Mouse (Mus musculus) CH12.LX (cell line): ENCODE measurements around the gene Fgd2. TPM values are rescaled to one million over a fixed set of nuclear protein-coding genes. Genes with fewer than 3 reads are reported as not detected.

Experiments
- DNase-seq: peaks from one replicate; pipeline ENCODE4 v3.0.0-alpha.2; 2013; ENCODE audit errors: extremely low read depth
- H3K27ac ChIP-seq: 2 replicates; pipeline ENCODE4 v1.5.1; 2012; ENCODE audit warnings: low read depth, mild to moderate bottlenecking, control low read depth, moderate library complexity; ENCODE audit not compliant: insufficient read depth
- H3K27me3 ChIP-seq: replicated peaks from 2 replicates; pipeline ENCODE3; 2012; ENCODE audit warnings: inconsistent platforms
- H3K36me3 ChIP-seq, 2 experiments: replicated peaks in 1 of 2; 2 replicates each; pipeline versions ENCODE3 to v1.6.1; 2012; ENCODE audit warnings: inconsistent platforms in 1 of 2, low read length in 1 of 2, mild to moderate bottlenecking in 1 of 2, mixed read lengths in 1 of 2, moderate library complexity in 1 of 2; ENCODE audit not compliant: control insufficient read depth in 1 of 2, insufficient read depth in 1 of 2
- H3K4me1 ChIP-seq, 2 experiments: 2 replicates each; pipeline ENCODE4 v1.6.1; 2012; ENCODE audit warnings: inconsistent platforms in 1 of 2, moderate library complexity in 1 of 2; ENCODE audit not compliant: insufficient read depth in 2 of 2, control insufficient read depth in 1 of 2
- H3K4me2 ChIP-seq: 2 replicates; pipeline ENCODE4 v1.6.1; 2012; ENCODE audit warnings: low read depth, mild to moderate bottlenecking, control low read depth; ENCODE audit not compliant: poor library complexity, insufficient read depth, severe bottlenecking
- H3K4me3 ChIP-seq, 3 experiments: fragments of 150-350 bp in 1 of 3; sonication (generic) in 1 of 3; replicated peaks in 1 of 3; 2 replicates each; pipeline versions ENCODE3 to v1.5.1; 2011 to 2012; ENCODE audit warnings: low read depth in 2 of 3, low read length in 2 of 3, mild to moderate bottlenecking in 2 of 3, moderate library complexity in 2 of 3, control low read depth in 1 of 3, improper control_type of control experiment in 1 of 3, inconsistent platforms in 1 of 3, mixed read lengths in 1 of 3; ENCODE audit not compliant: poor library complexity in 1 of 3
- H3K79me2 ChIP-seq: replicated peaks from 2 replicates; pipeline ENCODE4 v1.6.1; 2012; ENCODE audit warnings: mild to moderate bottlenecking, moderate library complexity; ENCODE audit not compliant: control insufficient read depth, poor library complexity, insufficient read depth, severe bottlenecking; ENCODE audit errors: extremely low read depth
- H3K9ac ChIP-seq: 2 replicates; pipeline ENCODE4 v1.6.1; 2012; ENCODE audit warnings: low read depth, mild to moderate bottlenecking, control low read depth, moderate library complexity; ENCODE audit not compliant: insufficient read depth
- H3K9me3 ChIP-seq: replicated peaks from 2 replicates; pipeline ENCODE3; 2012; ENCODE audit warnings: low read length, inconsistent platforms, mixed read lengths
- BHLHE40 ChIP-seq: IDR thresholded peaks from 2 replicates; pipeline ENCODE4 v1.6.1; 2011; ENCODE audit warnings: mild to moderate bottlenecking, low read depth, low read length, improper control_type of control experiment
- CHD2 ChIP-seq: IDR thresholded peaks from 2 replicates; pipeline ENCODE4 v1.6.1; 2011; ENCODE audit warnings: low read length, improper control_type of control experiment
- E2F4 ChIP-seq: IDR thresholded peaks from 2 replicates; pipeline ENCODE4 v1.6.1; 2011; ENCODE audit warnings: low read depth, low read length, improper control_type of control experiment; ENCODE audit not compliant: insufficient replicate concordance
- EP300 ChIP-seq: IDR thresholded peaks from 2 replicates; pipeline ENCODE4 v1.6.1; 2011; ENCODE audit warnings: low read length, improper control_type of control experiment
- ETS1 ChIP-seq: conservative IDR thresholded peaks from 2 replicates; pipeline ENCODE4 v1.6.1; 2012; ENCODE audit warnings: low read depth, mild to moderate bottlenecking, inconsistent platforms, low read length, improper control_type of control experiment, moderate library complexity
- GABPA ChIP-seq: IDR thresholded peaks from 2 replicates; pipeline ENCODE4 v1.6.1; 2012; ENCODE audit warnings: low read depth, low read length, improper control_type of control experiment, inconsistent platforms; ENCODE audit not compliant: insufficient replicate concordance
- HCFC1 ChIP-seq: IDR thresholded peaks from 2 replicates; pipeline ENCODE4 v1.6.1; 2012; ENCODE audit warnings: low read depth, mild to moderate bottlenecking, inconsistent platforms, low read length, improper control_type of control experiment
- IRF4 ChIP-seq: IDR thresholded peaks from 2 replicates; pipeline ENCODE4 v1.6.1; 2014; ENCODE audit warnings: low read depth, mild to moderate bottlenecking, inconsistent platforms, low read length, improper control_type of control experiment
- JUN ChIP-seq: IDR thresholded peaks from 2 replicates; pipeline ENCODE4 v1.6.1; 2011; ENCODE audit warnings: low read depth, mild to moderate bottlenecking, low read length, improper control_type of control experiment, moderate library complexity; ENCODE audit not compliant: insufficient read depth
- JUND ChIP-seq: conservative IDR thresholded peaks from 2 replicates; pipeline ENCODE4 v1.6.1; 2011; ENCODE audit warnings: low read depth, low read length, improper control_type of control experiment
- KAT2A ChIP-seq: IDR thresholded peaks from 2 replicates; pipeline ENCODE4 v1.6.1; 2012; ENCODE audit warnings: low read length, improper control_type of control experiment, inconsistent platforms; ENCODE audit not compliant: insufficient replicate concordance
- MAFK ChIP-seq: IDR thresholded peaks from 2 replicates; pipeline ENCODE4 v1.6.1; 2011; ENCODE audit warnings: low read length, improper control_type of control experiment; ENCODE audit not compliant: insufficient replicate concordance
- MAX ChIP-seq: IDR thresholded peaks from 2 replicates; pipeline ENCODE4 v1.6.1; 2011; ENCODE audit warnings: low read length, improper control_type of control experiment
- MAZ ChIP-seq: IDR thresholded peaks from 2 replicates; pipeline ENCODE4 v1.6.1; 2012; ENCODE audit warnings: low read depth, mild to moderate bottlenecking, inconsistent platforms, low read length, improper control_type of control experiment, moderate library complexity
- MEF2A ChIP-seq: IDR thresholded peaks from 2 replicates; pipeline ENCODE4 v1.6.1; 2014; ENCODE audit warnings: low read depth, mild to moderate bottlenecking, inconsistent platforms, low read length, improper control_type of control experiment, borderline replicate concordance
- MXI1 ChIP-seq: IDR thresholded peaks from 2 replicates; pipeline ENCODE4 v1.6.1; 2011; ENCODE audit warnings: mild to moderate bottlenecking, low read depth, low read length, improper control_type of control experiment
- MYC ChIP-seq: IDR thresholded peaks from 2 replicates; pipeline ENCODE4 v1.6.1; 2011; ENCODE audit warnings: low read depth, mild to moderate bottlenecking, improper control_type of control experiment, low read length
- NELFE ChIP-seq: IDR thresholded peaks from 2 replicates; pipeline ENCODE4 v1.6.1; 2011; ENCODE audit warnings: low read depth, low read length, improper control_type of control experiment
- NRF1 ChIP-seq: IDR thresholded peaks from 2 replicates; pipeline ENCODE4 v1.6.1; 2014; ENCODE audit warnings: low read depth, mild to moderate bottlenecking, inconsistent platforms, low read length, improper control_type of control experiment, moderate library complexity
- PAX5 ChIP-seq: IDR thresholded peaks from 2 replicates; pipeline ENCODE4 v1.6.1; 2012; ENCODE audit warnings: low read length, inconsistent platforms, mixed read lengths
- POLR2A ChIP-seq: IDR thresholded peaks from 2 replicates; pipeline ENCODE4 v1.6.1; 2011; ENCODE audit warnings: low read depth, mild to moderate bottlenecking, improper control_type of control experiment, low read length
- POLR2AphosphoS2 ChIP-seq: IDR thresholded peaks from 2 replicates; pipeline ENCODE4 v1.6.1; 2011; ENCODE audit warnings: low read depth, low read length, improper control_type of control experiment
- SIN3A ChIP-seq: IDR thresholded peaks from 2 replicates; pipeline ENCODE4 v1.6.1; 2012; ENCODE audit warnings: low read length, improper control_type of control experiment, inconsistent platforms
- SMC3 ChIP-seq: IDR thresholded peaks from 2 replicates; pipeline ENCODE4 v1.6.1; 2011; ENCODE audit warnings: low read depth, low read length, improper control_type of control experiment
- TBP ChIP-seq: conservative IDR thresholded peaks from 2 replicates; pipeline ENCODE4 v1.6.1; 2011; ENCODE audit warnings: low read depth, low read length, improper control_type of control experiment
- TCF12 ChIP-seq: IDR thresholded peaks from 2 replicates; pipeline ENCODE4 v1.6.1; 2014; ENCODE audit warnings: low read depth, mild to moderate bottlenecking, inconsistent platforms, low read length, improper control_type of control experiment
- UBTF ChIP-seq: IDR thresholded peaks from 2 replicates; pipeline ENCODE4 v1.6.1; 2012; ENCODE audit warnings: low read depth, mild to moderate bottlenecking, inconsistent platforms, low read length, improper control_type of control experiment, moderate library complexity
- USF1 ChIP-seq: IDR thresholded peaks from 2 replicates; pipeline ENCODE4 v1.6.1; 2014; ENCODE audit warnings: low read depth, mild to moderate bottlenecking, inconsistent platforms, low read length, improper control_type of control experiment
- USF2 ChIP-seq: conservative IDR thresholded peaks from 2 replicates; pipeline ENCODE4 v1.6.1; 2011; ENCODE audit warnings: low read depth, low read length, improper control_type of control experiment
- ZC3H11A ChIP-seq: IDR thresholded peaks from 2 replicates; pipeline ENCODE4 v1.6.1; 2012; ENCODE audit warnings: low read depth, mild to moderate bottlenecking, inconsistent platforms, low read length, improper control_type of control experiment
- ZKSCAN1 ChIP-seq: IDR thresholded peaks from 2 replicates; pipeline ENCODE4 v1.6.1; 2012; ENCODE audit warnings: low read depth, inconsistent platforms, low read length, improper control_type of control experiment, borderline replicate concordance
- ZMIZ1 ChIP-seq: IDR thresholded peaks from 2 replicates; pipeline ENCODE4 v1.6.1; 2012; ENCODE audit warnings: low read depth, mild to moderate bottlenecking, inconsistent platforms, low read length, improper control_type of control experiment
- dilution Hi-C: fragments of 300-500 bp; cut with MboI; formaldehyde crosslinking; loops from 2 replicates; pipeline ENCODE4 v1.14.3; 2020; ENCODE audit warnings: low sequenced_read_pairs; ENCODE audit not compliant: extremely low pct_unique_long_range_greater_than_20kb, extremely low pct_ligation_motif_present
- in situ Hi-C: fragments of 300-500 bp; cut with MboI; formaldehyde crosslinking; loops from 3 replicates; pipeline ENCODE4 v1.14.3; 2019; ENCODE audit warnings: low sequenced_read_pairs, low pct_ligation_motif_present, low pct_unique_long_range_greater_than_20kb, mixed read lengths
- polyA plus RNA-seq: library from polyadenylated mRNA; unstranded; fragments of >175 nt; gene quantifications from 2 replicates; pipeline ENCODE4 v1.2.1, GENCODE M21; 2012; ENCODE audit warnings: low read depth; ENCODE audit not compliant: insufficient read length
- total RNA-seq, 2 experiments: library from RNA; depleted of rRNA; stranded (reverse); fragments of 300-350 nt in 1 of 2; fragments of >200 nt in 1 of 2; gene quantifications; 2 replicates each; pipeline ENCODE4 v1.2.3; 2012 to 2014

Gene Fgd2
- total and polyA plus RNA-seq, 3 experiments, result 41.7 to 54.4 (median 48.3) TPM

DNA sequence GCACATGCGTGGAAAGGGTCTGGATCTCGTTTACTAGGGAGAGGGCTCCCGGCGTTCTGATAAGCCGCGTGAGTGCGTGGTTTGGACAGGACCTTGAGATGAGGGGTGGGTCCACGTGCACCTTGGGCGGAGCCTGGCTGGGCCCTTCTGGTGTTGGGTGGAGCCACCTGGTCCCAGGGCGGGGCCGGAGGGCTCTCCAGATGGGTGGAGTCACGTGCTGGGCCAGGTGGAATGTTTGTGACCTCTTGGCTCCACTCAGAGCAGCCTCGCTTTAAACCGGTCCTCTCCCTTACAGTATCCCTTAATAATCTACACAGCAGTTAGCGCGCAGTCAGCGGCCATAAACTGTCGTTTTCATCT is 38.1 kb upstream of the Fgd2 start:
- DNase-seq, result no peak
- H3K4me3 ChIP-seq, result no peak overlapping the region
- in situ Hi-C loops, result no loop called here
- peaks cover 0 to 2% of the 10 kb centered on the region in 2 experiments for H3K36me3 ChIP-seq
- no peak overlapping the region for H3K4me2 ChIP-seq
- no peak for TF ChIP-seq EP300
- TF ChIP-seq GABPA, result no peak
- TF ChIP-seq IRF4, result no peak
- TF ChIP-seq ETS1, result no peak
- TF ChIP-seq TCF12, result no peak
- TF ChIP-seq NRF1, result no peak
- TF ChIP-seq JUN, result no peak
- TF ChIP-seq CHD2, result no peak
- no peak for TF ChIP-seq BHLHE40
- no peak for TF ChIP-seq ZC3H11A
- no peak for TF ChIP-seq PAX5
- no peak for TF ChIP-seq USF1
- TF ChIP-seq JUND, result no peak
- no peak for TF ChIP-seq TBP
- no peak for TF ChIP-seq E2F4
- no peak for TF ChIP-seq MEF2A
- TF ChIP-seq MAX, result no peak
- TF ChIP-seq UBTF, result no peak
- no peak for TF ChIP-seq MYC
- TF ChIP-seq ZMIZ1, result no peak
- H3K9me3 ChIP-seq, result no peaks in the 10 kb centered on the region
- H3K9ac ChIP-seq, result no peak overlapping the region
- no peaks in the 10 kb centered on the region for H3K79me2 ChIP-seq
- H3K27me3 ChIP-seq, result peaks cover 9% of the 10 kb centered on the region
- H3K4me1 ChIP-seq, result peaks cover 0 to 13% of the 10 kb centered on the region in 2 experiments; a peak in 2 of 4 replicates
- no peak overlapping the region for H3K27ac ChIP-seq
- dilution Hi-C loops, result no loop called here

- no peak overlapping the region for H3K27ac ChIP-seq
- DNase-seq, result no peak
- H3K4me1 ChIP-seq, result peaks cover 0 to 10% of the 10 kb centered on the region in 2 experiments; a peak in 2 of 4 replicates
- H3K4me3 ChIP-seq, result no peak overlapping the region
- peaks cover 7% of the 10 kb centered on the region for H3K27me3 ChIP-seq
- H3K79me2 ChIP-seq, result no peaks in the 10 kb centered on the region
- peaks cover 0 to 2% of the 10 kb centered on the region in 2 experiments for H3K36me3 ChIP-seq
- in situ Hi-C loops, result no loop called here
- H3K9me3 ChIP-seq, result no peaks in the 10 kb centered on the region
- no peak overlapping the region for H3K4me2 ChIP-seq
- H3K9ac ChIP-seq, result no peak overlapping the region
- TF ChIP-seq ZC3H11A, result no peak
- TF ChIP-seq TCF12, result no peak
- TF ChIP-seq USF1, result no peak
- no peak for TF ChIP-seq HCFC1
- no peak for TF ChIP-seq POLR2A
- TF ChIP-seq SMC3, result no peak
- no peak for TF ChIP-seq MYC
- TF ChIP-seq ZKSCAN1, result no peak
- TF ChIP-seq MAZ, result no peak
- no peak for TF ChIP-seq JUND
- TF ChIP-seq MEF2A, result no peak
- no peak for TF ChIP-seq NELFE
- TF ChIP-seq NRF1, result no peak
- TF ChIP-seq BHLHE40, result no peak
- TF ChIP-seq USF2, result no peak
- no peak for TF ChIP-seq KAT2A
- TF ChIP-seq SIN3A, result no peak
- TF ChIP-seq MXI1, result no peak
- no peak for TF ChIP-seq POLR2AphosphoS2
- no peak for TF ChIP-seq MAFK
- dilution Hi-C loops, result no loop called here
These were observed 37.1 kb upstream of the Fgd2 start for GRCm38 (mm10) chr17:29323625-29324024.
